Mouse (Mus musculus) lung, postnatal 14 days (tissue): ENCODE data around the gene Cd40.
A peak's percentile ranks its signal among the peaks of the same experiment; 100 is the strongest.

Experiments used
- DNase-seq: peaks from one replicate; pipeline ENCODE4 v3.0.0; 2021

The Cd40 gene

DNA sequence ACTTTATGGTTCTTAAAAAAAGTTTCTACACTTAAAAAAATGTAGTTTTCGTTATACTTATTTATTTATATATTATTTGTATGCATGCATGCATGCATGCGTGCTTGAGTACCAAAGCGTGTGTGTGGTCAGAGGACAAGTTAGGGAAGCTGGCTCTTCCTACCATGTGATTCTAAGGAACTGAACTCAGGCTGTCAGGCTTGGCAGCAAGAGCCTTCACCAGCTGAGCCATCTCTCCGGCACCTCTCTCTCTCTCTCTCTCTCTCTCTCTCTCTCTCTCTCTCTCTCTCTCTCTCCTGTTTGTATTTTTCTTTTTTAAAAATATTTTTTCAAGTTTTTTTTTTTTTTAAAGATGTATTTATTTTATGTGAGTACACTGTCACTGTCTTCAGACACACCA is 4.5 kb downstream of the Cd40 start:
- peak; percentile 57 for DNase-seq

DNA sequence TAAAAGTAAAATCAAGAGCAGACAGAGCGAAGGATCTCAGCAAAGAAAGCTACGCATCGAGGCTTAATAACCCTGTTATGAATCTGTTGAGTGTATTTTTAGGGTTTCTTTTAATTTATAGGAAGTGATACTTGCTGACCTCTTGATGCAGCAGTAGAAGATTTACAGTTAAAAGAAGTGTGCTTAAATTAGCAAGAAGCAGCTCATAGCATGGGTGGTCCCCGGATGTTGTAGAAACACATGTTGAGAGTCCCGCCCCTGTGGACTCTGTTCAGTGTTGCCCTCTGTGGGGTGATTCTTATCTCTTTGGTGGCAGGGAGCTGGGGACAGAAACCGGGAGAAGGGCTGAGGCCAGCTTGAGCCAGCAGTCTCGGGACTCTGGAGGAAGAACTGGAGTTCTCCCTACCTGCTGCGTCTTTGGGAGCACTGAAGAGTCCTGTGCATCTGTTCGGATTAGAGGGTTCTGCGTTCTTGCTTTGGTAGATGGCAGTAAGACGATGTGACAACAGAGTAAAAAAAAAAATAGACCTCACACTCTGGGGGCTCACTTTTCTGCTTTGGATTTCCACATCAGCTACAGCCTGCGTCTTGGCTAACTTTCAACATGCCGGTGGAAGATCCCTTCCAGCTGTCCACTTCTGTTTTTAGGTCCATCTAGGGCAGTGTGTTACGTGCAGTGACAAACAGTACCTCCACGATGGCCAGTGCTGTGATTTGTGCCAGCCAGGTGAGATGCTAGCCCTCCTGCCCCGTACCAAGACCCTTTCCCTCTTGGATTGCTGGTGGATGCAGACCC is 6.4 kb downstream of the Cd40 start:
- peak; percentile 48 for DNase-seq

DNA sequence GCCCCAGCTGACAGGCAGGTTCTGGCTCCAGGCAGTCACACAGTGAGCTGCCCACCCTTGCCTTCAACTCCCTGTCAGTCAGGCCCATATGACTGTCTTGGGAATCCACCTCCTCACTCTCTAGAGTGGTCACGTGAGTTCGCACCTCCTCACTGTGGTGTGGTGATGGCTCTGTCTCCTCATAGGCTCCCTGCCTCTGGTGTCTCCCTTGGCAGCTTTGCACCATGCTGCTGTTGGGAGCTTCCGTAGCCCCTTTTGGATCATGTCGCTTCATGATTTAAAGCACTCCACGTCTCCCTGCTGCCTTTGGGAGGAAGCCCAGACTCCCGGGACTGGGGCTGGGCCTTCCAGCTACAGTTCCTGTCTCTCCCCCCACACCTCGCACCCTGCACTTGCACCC is 9.1 kb downstream of the Cd40 start:
- no peak for DNase-seq

DNA sequence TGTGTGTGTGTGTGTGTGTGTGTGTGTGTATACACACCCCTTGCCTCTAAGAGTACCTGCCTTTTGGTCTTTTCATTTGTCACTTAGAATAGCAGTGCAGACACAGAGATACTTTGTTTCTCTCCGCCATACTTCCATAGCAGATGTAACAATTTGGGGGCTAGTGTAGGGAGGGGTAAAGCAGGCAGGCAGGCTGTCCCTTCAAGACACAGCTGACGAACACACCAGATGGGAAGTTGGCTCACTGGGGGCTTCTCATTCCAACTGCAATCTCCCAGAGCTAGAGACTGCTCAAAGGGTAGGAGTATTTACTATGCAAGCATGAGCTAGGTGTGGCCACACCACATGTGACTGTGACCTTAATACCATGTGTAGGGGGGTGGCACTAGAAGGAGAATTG is 13.4 kb downstream of the Cd40 start:
- no peak for DNase-seq

- peak; percentile 69 for DNase-seq
These were observed 14.8 kb downstream of the Cd40 start for GRCm38 (mm10) chr2:165070096-165070816.

- DNase-seq = no peak
These were observed 18.0 kb downstream of the Cd40 start for GRCm38 (mm10) chr2:165073381-165073781.

DNA sequence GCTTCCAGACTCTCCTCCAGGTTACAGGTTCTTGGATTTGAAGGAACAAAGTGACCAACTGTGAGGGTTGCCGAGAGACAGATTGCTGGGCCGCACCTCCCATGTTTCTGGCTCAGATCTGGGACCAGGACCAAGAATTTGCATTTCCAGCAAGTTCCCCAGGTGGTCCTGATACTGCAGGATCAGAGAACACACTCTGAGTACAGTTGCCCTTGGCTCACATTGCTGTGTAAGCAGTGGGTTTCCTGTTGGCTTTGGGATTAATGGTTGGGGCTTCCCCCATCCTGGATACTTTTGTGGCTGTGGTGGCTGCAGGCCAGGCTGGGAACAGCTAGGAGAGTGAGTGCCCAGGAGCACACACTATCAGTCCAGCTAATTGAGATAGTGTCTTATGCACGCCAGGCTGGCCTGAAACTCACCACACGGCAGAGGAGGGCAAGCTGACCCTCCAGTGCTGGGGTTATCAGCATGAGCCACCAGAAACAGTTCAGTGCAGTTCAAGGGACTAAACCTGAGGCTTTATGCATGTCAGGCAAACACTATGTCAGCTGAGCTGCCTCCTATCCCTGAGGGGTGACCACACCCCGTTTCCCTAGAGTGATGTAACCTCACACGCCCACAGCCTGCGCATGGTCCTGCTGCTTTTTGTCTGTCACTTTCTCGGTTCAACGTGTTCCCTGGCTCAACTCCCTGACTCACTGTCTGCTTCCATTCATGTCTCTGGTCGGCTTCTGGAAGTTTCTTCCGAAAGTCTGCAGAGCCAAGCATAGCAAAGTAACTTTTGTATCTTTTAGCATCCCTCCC is 18.9 kb downstream of the Cd40 start:
- peak; percentile 42 for DNase-seq

DNA sequence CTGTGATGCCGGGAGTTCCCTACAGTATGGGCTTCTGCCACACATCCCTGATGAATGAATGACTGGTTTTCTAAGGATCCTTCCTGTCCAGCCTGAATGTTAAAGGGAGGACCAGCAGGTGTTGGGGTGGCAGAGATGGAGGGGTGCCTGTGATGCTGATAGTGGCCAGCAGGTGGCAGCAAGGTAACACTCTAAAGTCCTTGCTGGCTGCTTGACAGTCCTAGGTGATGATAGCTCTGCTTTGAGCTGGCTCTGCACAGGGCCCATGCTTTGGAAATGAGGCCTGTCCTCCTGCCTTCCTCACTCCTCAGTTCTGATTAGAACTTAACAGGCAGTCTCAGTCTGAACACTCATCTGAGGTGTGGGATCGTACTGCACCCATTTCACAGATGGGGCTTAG is 19.5 kb downstream of the Cd40 start:
- peak; percentile 82 for DNase-seq

- no peak for DNase-seq
These were observed 21.6 kb downstream of the Cd40 start for GRCm38 (mm10) chr2:165077055-165077454.

- no peak for DNase-seq
These were observed 22.6 kb downstream of the Cd40 start for GRCm38 (mm10) chr2:165078045-165078444.

- no peak for DNase-seq
These were observed 23.2 kb downstream of the Cd40 start for GRCm38 (mm10) chr2:165078605-165079004.

DNA sequence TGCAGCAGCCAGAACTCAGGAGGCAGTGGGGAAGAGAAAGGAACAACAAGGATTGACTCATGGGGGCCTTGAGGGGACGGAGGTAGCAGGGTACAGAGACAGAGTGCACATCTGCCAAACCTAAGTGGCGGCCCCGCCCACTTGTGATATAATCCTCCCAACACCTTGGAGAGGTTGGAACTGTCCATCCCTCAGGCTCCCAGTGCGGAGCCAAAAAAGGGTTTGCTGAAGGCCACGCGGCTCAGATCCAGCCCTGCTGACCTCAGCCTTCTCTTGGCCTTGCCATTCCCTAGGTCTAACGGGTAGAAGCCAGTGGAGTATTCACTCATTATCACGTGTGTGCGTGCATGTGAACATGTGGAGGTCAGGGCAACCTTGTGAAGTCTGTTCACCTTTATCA is 25.2 kb downstream of the Cd40 start:
- DNase-seq = no peak

DNA sequence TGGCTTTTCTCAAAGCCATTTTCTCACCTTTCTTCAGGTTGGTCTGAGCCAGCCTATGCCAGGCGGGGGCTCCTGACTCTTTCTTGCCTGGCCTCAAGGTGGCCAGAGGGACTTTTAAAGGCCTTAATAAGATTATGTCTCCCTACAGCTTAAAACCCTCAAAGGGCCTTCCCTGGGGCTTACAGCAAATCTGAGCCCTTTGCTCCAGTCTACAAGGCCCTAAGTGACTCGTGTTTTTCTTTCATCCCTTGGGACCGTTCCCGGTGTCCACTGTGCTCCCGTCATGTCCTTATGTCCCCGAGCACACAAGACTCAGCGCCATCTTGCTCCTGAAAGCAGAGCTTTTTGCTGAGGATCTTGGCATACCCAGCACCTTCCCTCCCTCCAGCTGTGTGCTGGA is 25.8 kb downstream of the Cd40 start:
- DNase-seq = no peak

GRCm38 (mm10) chr2:165086634-165087033 is 31.2 kb downstream of the Cd40 start:
- DNase-seq = no peak

DNA sequence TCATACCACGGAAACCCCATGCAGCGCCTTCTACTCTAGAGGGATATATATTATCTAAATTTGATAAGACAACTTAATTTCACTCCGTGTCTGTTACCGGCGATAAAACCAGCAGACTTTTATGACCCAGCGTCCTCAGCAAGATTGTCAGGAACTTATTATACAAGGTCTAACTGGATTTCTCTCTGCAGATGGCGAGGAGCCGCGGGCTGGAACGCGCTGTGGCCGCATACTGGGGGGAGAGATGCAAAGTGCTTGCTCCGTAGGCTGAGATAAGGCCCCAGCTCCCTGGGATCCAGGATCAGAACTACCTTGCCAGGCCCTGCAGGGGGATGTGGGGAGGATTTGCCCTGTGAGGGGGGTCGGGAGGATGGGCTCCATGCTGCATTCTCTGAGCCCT is 34.0 kb downstream of the Cd40 start:
- DNase-seq = no peak

GRCm38 (mm10) chr2:165090650-165091049 is 35.2 kb downstream of the Cd40 start, which contains the start of gene 1700025C18Rik:
Gene 1700025C18Rik, minus strand, starts transcription at chr2:165090750.
- no peak for DNase-seq

DNA sequence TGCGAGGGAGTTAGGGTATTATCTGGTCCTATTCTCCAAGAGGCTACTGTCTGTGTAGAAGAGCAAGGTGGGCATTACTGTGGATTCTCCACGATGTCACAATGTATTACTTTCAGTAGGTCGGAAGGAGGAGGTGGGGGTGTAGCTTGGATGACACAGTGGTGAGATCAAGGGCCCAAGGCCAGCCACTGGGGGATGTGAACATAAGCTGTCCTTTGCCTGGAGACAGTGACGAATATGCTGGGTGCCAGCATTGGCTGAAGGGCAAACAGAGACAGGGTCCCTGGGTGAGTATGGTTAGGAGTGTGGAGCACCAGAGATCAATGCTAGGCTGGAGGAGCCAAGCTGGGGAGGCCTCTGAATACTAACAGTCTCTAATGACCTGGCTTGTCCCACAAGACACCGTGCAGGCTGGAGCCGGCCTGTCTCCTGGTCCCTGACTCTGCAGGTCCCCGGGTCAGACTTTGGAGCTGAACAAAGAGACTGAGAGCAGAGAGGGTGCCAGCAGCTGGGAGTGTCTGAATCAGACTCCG is 36.1 kb downstream of the Cd40 start:
- DNase-seq = no peak

DNA sequence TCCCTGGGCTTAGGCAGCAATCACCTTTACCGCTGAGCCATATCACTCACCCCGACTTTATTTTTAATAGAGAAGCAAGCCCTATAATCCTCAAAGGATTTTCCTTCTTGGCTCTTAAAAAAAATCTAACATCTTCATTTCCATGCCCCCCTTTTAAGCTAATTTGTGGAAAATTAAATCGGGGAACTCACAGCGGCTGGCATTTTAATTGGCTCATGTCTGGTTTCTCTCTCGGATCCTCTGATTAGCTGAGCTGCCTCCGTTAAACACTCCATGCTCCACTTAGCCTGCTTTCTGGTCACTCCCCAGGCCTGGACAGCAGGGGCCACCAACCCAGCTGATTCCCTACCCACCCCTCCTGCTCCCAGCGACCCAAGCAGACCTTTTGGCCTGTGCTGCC is 37.0 kb downstream of the Cd40 start:
- no peak for DNase-seq

DNA sequence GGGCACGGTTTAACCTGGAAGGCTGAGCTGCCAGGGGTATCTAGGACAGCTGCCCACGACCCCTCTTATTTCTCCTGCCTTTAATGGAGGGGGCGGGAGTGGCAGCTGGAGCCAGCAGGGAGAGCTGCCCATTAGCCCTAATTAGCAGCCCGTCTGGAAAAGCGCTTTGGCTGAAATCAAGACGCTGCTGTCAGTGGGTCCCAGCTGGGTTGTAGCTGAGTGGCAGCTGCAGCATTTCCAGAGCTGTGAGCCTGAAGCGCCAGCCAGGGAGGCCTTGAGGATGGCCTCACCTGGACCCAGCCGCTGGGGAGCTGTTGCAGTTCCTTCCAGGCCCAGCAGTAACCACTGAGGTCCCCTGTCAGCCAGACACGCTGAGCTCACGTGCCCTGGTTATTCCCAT is 40.9 kb downstream of the Cd40 start:
- DNase-seq = no peak

DNA sequence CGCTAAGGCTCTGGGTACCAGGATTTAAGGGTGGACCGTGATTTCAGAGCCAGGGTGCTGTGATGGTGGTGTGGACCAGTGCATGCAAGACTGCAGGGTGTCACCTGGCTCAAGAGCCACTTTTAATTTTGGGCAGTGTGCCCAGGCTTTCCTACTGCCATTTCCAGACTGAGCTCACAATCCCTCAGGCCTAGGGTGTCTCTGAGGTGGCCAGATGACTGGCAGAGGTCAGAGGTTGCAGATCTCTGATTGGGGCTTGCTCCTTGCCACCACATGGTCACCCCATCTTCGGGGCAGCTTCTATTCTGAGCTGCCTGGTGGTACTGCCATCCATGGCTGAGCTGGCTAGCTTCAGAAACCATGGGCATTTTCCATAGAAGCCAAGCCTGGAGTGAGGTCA is 43.4 kb downstream of the Cd40 start:
- no peak for DNase-seq

GRCm38 (mm10) chr2:165100749-165101148 is 45.3 kb downstream of the Cd40 start:
- DNase-seq = no peak

DNA sequence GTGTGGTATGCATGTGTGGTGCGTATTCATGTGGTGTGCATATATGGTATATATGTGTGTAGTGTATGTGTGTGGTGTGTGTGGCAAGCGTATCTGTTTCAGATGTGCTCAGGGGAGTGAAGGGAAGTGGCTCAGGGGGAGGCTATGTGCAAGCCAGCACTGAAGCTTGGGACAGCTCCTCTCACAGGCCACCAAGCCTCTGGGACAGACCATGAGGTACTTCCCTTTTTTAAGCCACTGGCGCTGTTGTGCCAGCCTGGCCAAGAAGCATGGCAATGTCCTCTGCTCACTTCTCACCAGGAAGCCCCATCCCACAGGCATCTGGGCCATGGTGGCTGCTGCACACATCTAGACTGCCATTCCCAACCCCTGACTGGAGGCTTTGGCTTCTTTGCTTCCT is 47.5 kb downstream of the Cd40 start:
- no peak for DNase-seq

- no peak for DNase-seq
These were observed 50.2 kb downstream of the Cd40 start for GRCm38 (mm10) chr2:165105513-165106079.
